19 mouse cellular contexts compared by ENCODE assay signal in genomic region chr16:14438561-14438960, GRCm38 (mm10).
DNase-seq lines count a peak whose midpoint lies in the region.
"Had no signal": no experiment of that assay in that cellular context is flagged by ENCODE, and none has a peak within 500 bp of the region (broad histone marks: within the 10 kb centered on the region; RNA-seq: fewer than 3 reads in every experiment).

No protein-coding gene starts in this region.

- no peaks in the 10 kb centered on the region for H3K36me3 ChIP-seq in heart, embryonic 10.5 days
- H3K36me3 ChIP-seq: embryonic facial prominence, embryonic 12.5 days had no signal

- intact Hi-C loops in heart, postnatal 14 days (cut with DNase I), result no loop called here

- H3K4me3 ChIP-seq in heart, embryonic 10.5 days, result no peak overlapping the region
- H3K4me3 ChIP-seq: embryonic facial prominence, embryonic 12.5 days; forebrain, embryonic 12.5 days; gastrocnemius, adult 2 months; hindbrain, embryonic 12.5 days had no signal

- WGBS in heart, embryonic 10.5 days, result 88% methylated on average over 7 of the region's 7 CpGs

- no peaks in the 10 kb centered on the region for H3K27me3 ChIP-seq in heart, embryonic 10.5 days (ENCODE audit: insufficient read depth, poor library complexity, severe bottlenecking)
- H3K27me3 ChIP-seq: embryonic facial prominence, embryonic 12.5 days; forebrain, embryonic 12.5 days; hindbrain, embryonic 12.5 days had no signal

- no peak overlapping the region for H3K27ac ChIP-seq in heart, embryonic 10.5 days
- H3K27ac ChIP-seq: embryonic facial prominence, embryonic 12.5 days; forebrain, embryonic 12.5 days; gastrocnemius, adult 2 months; hindbrain, embryonic 12.5 days had no signal

- no peaks in the 10 kb centered on the region for H3K4me1 ChIP-seq in heart, embryonic 10.5 days
- H3K4me1 ChIP-seq: embryonic facial prominence, embryonic 12.5 days; forebrain, embryonic 12.5 days; hindbrain, embryonic 12.5 days had no signal

- no peaks in the 10 kb centered on the region for H3K9me3 ChIP-seq in heart, embryonic 10.5 days
- H3K9me3 ChIP-seq: embryonic facial prominence, embryonic 12.5 days; forebrain, embryonic 12.5 days; G1E; hindbrain, embryonic 12.5 days had no signal

- DNase-seq in adrenal gland, adult 2 months, result peak; percentile 28
- DNase-seq in adrenal gland, postnatal 4 days (ENCODE audit: low spot score in 2 of 2), result no peak
- peak; percentile 62 for DNase-seq in heart, embryonic 10.5 days (ENCODE audit: low spot score)
- DNase-seq in heart, postnatal 14 days, result no peak
- DNase-seq in testis, postnatal 10 days (ENCODE audit: low spot score), result peak; percentile 35
- no peak for DNase-seq in testis, postnatal 14 days (ENCODE audit: low spot score)
- DNase-seq in frontal cortex, postnatal 25 days (ENCODE audit: low spot score in 2 of 2), result no peak
- DNase-seq: adrenal gland, postnatal 10 days; cerebellum, adult 11-12 months; cerebellum, adult 9-10 months; cerebellum, postnatal 36 days; forebrain, postnatal 0 days; gastrocnemius, adult 2 months; gastrocnemius, postnatal 25 days; heart, postnatal 4 days had no signal

Comparison
In these comparisons a context has a peak if more than half of its experiments do, and no peak if none do; other contexts are left out.
1. DNase-seq: peak in adrenal gland, adult 2 months (single experiment), heart, embryonic 10.5 days (single experiment) and testis, postnatal 10 days (single experiment); none in adrenal gland, postnatal 4 days (0 of 2), heart, postnatal 14 days (0 of 2), testis, postnatal 14 days (single experiment) and frontal cortex, postnatal 25 days (0 of 2).